Mouse (Mus musculus): ENCODE measurements at regions not wholly inside any gene's neighbourhood (a gene's known extent, or its start where the extent isn't known, plus 50 kb on each side); places are given as distances from the start of the nearest gene placed in this dataset.

GRCm38 (mm10) chr11:52601196-52601595 is 163.2 kb upstream of the Fstl4 start:
- ATAC-seq (ENCODE audit: extremely low read depth, insufficient number of reproducible peaks, low FRiP score, poor library complexity, severe bottlenecking) (no peak), DNase-seq (ENCODE audit: low spot score) (no peak)
- TF ChIP-seq GATA2 (IDR thresholded peaks at IDR 0.05; ENCODE audit: borderline replicate concordance, low read depth, low read length) (no peak), CTCF (IDR thresholded peaks at IDR 0.05; ENCODE audit: low read depth, low read length) (no peak), POLR2AphosphoS5 (IDR thresholded peaks at IDR 0.05; ENCODE audit: insufficient replicate concordance, low read depth, low read length) (no peak), TAL1 (conservative IDR thresholded peaks at IDR 0.05; ENCODE audit: low read depth, low read length) (no peak), GATA1 (IDR thresholded peaks at IDR 0.05; ENCODE audit: borderline replicate concordance, low read length) (no peak)
- no peaks in the 10 kb centered on the region for H3K27me3 ChIP-seq (ENCODE audit: insufficient read depth, low read length)
- no peaks in the 10 kb centered on the region for H3K36me3 ChIP-seq (replicated peaks)
- no peaks in the 10 kb centered on the region for H3K9me3 ChIP-seq (replicated peaks)
- H3K4me1 ChIP-seq (ENCODE audit: insufficient read depth, low read depth, low read length): no peaks in the 10 kb centered on the region
- no peak overlapping the region for H3K4me3 ChIP-seq (ENCODE audit: low read depth, low read length)

GRCm38 (mm10) chr11:52602061-52602561 is 162.3 kb upstream of the Fstl4 start:
- no peaks in the 10 kb centered on the region for H3K9me3 ChIP-seq (replicated peaks)
- DNase-seq (ENCODE audit: low spot score): no peak
- no peak for ATAC-seq (ENCODE audit: extremely low read depth, insufficient number of reproducible peaks, low FRiP score, poor library complexity, severe bottlenecking)
- H3K4me3 ChIP-seq (ENCODE audit: low read depth, low read length): no peak overlapping the region
- no peaks in the 10 kb centered on the region for H3K4me1 ChIP-seq (ENCODE audit: insufficient read depth, low read depth, low read length)
- H3K27me3 ChIP-seq (ENCODE audit: insufficient read depth, low read length): no peaks in the 10 kb centered on the region
- TF ChIP-seq POLR2AphosphoS5 (IDR thresholded peaks at IDR 0.05; ENCODE audit: insufficient replicate concordance, low read depth, low read length) (no peak), GATA2 (IDR thresholded peaks at IDR 0.05; ENCODE audit: borderline replicate concordance, low read depth, low read length) (no peak), CTCF (IDR thresholded peaks at IDR 0.05; ENCODE audit: low read depth, low read length) (no peak), GATA1 (IDR thresholded peaks at IDR 0.05; ENCODE audit: borderline replicate concordance, low read length) (no peak), TAL1 (conservative IDR thresholded peaks at IDR 0.05; ENCODE audit: low read depth, low read length) (no peak)
- H3K36me3 ChIP-seq (replicated peaks): no peaks in the 10 kb centered on the region

- ATAC-seq (ENCODE audit: extremely low read depth, insufficient number of reproducible peaks, low FRiP score, poor library complexity, severe bottlenecking): no peak
- TF ChIP-seq GATA2 (IDR thresholded peaks at IDR 0.05; ENCODE audit: borderline replicate concordance, low read depth, low read length) (no peak), CTCF (IDR thresholded peaks at IDR 0.05; ENCODE audit: low read depth, low read length) (no peak), GATA1 (IDR thresholded peaks at IDR 0.05; ENCODE audit: borderline replicate concordance, low read length) (no peak), TAL1 (conservative IDR thresholded peaks at IDR 0.05; ENCODE audit: low read depth, low read length) (no peak), POLR2AphosphoS5 (IDR thresholded peaks at IDR 0.05; ENCODE audit: insufficient replicate concordance, low read depth, low read length) (no peak)
- H3K27me3 ChIP-seq (ENCODE audit: insufficient read depth, low read length): no peaks in the 10 kb centered on the region
Measured at GRCm38 (mm10) chr11:52602796-52603195, 161.6 kb upstream of the Fstl4 start.

GRCm38 (mm10) chr11:52610681-52611165 is 153.7 kb upstream of the Fstl4 start:
- DNase-seq (ENCODE audit: low spot score): no peak
- no peak for TF ChIP-seq GATA2 (IDR thresholded peaks at IDR 0.05; ENCODE audit: borderline replicate concordance, low read depth, low read length)
- no peak for TF ChIP-seq POLR2AphosphoS5 (IDR thresholded peaks at IDR 0.05; ENCODE audit: insufficient replicate concordance, low read depth, low read length)
- TF ChIP-seq TAL1 (conservative IDR thresholded peaks at IDR 0.05; ENCODE audit: low read depth, low read length): no peak
- no peak for TF ChIP-seq GATA1 (IDR thresholded peaks at IDR 0.05; ENCODE audit: borderline replicate concordance, low read length)
- no peak for TF ChIP-seq CTCF (IDR thresholded peaks at IDR 0.05; ENCODE audit: low read depth, low read length)
- no peaks in the 10 kb centered on the region for H3K4me1 ChIP-seq (ENCODE audit: insufficient read depth, low read depth, low read length)
- H3K27me3 ChIP-seq (ENCODE audit: insufficient read depth, low read length): no peaks in the 10 kb centered on the region
- peaks cover 5% of the 10 kb centered on the region; the same call in 1 of the 2 replicates for H3K9me3 ChIP-seq (replicated peaks)
- H3K4me3 ChIP-seq (ENCODE audit: low read depth, low read length): no peak overlapping the region
- ATAC-seq (ENCODE audit: extremely low read depth, insufficient number of reproducible peaks, low FRiP score, poor library complexity, severe bottlenecking): no peak
- no peaks in the 10 kb centered on the region for H3K36me3 ChIP-seq (replicated peaks)

More at GRCm38 (mm10) chr11:52602796-52603195, 161.6 kb upstream of the Fstl4 start:
- Histone ChIP-seq H3K4me1 (ENCODE audit: insufficient read depth, low read depth, low read length) (no peaks in the 10 kb centered on the region), H3K9me3 (replicated peaks) (no peaks in the 10 kb centered on the region), H3K36me3 (replicated peaks) (no peaks in the 10 kb centered on the region), H3K4me3 (ENCODE audit: low read depth, low read length) (no peak overlapping the region)
- no peak for DNase-seq (ENCODE audit: low spot score)

GRCm38 (mm10) chr11:52615622-52616021 is 148.8 kb upstream of the Fstl4 start:
- Histone ChIP-seq H3K4me1 (ENCODE audit: insufficient read depth, low read depth, low read length) (no peaks in the 10 kb centered on the region), H3K27me3 (ENCODE audit: insufficient read depth, low read length) (no peaks in the 10 kb centered on the region), H3K9me3 (replicated peaks) (peaks cover 5% of the 10 kb centered on the region; the same call in 1 of the 2 replicates), H3K36me3 (replicated peaks) (no peaks in the 10 kb centered on the region), H3K4me3 (ENCODE audit: low read depth, low read length) (no peak overlapping the region)
- ATAC-seq (ENCODE audit: extremely low read depth, insufficient number of reproducible peaks, low FRiP score, poor library complexity, severe bottlenecking) (no peak), DNase-seq (ENCODE audit: low spot score) (no peak)
- TF ChIP-seq TAL1 (conservative IDR thresholded peaks at IDR 0.05; ENCODE audit: low read depth, low read length) (no peak), GATA2 (IDR thresholded peaks at IDR 0.05; ENCODE audit: borderline replicate concordance, low read depth, low read length) (no peak)

- H3K4me1 ChIP-seq (ENCODE audit: insufficient read depth, low read depth, low read length): no peaks in the 10 kb centered on the region
- TF ChIP-seq CTCF (IDR thresholded peaks at IDR 0.05; ENCODE audit: low read depth, low read length): no peak
- DNase-seq (ENCODE audit: low spot score) (no peak), ATAC-seq (ENCODE audit: extremely low read depth, insufficient number of reproducible peaks, low FRiP score, poor library complexity, severe bottlenecking) (no peak)
- no peaks in the 10 kb centered on the region for H3K9me3 ChIP-seq (replicated peaks)
- no peak overlapping the region for H3K4me3 ChIP-seq (ENCODE audit: low read depth, low read length)
- peaks cover 2% of the 10 kb centered on the region for H3K27me3 ChIP-seq (ENCODE audit: insufficient read depth, low read length)
- H3K36me3 ChIP-seq (replicated peaks): no peaks in the 10 kb centered on the region
Measured at GRCm38 (mm10) chr11:52618646-52619045, 145.8 kb upstream of the Fstl4 start.

DNA sequence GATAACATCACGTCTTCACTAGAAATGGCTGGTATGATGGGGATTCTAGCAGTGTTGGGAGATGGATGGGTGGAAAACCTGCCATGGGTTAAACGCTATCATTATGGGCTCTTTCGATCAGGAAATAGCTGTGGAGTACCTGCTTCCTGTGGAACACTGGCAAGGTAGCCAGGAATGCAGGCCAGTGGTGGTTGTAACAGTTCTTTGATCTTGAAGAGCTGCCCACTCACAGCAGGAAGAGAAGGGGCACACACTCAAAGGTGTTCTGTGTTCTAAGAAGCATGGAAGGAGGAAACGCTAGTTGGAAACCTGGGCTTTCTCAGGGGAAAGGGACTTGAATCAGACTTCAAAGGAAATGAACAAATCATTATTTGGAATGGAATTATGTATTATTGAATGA is 141.6 kb upstream of the Fstl4 start:
- DNase-seq (ENCODE audit: low spot score): no peak
- H3K27me3 ChIP-seq (ENCODE audit: insufficient read depth, low read length): peaks cover 2% of the 10 kb centered on the region
- TF ChIP-seq POLR2AphosphoS5 (IDR thresholded peaks at IDR 0.05; ENCODE audit: insufficient replicate concordance, low read depth, low read length) (no peak), GATA1 (IDR thresholded peaks at IDR 0.05; ENCODE audit: borderline replicate concordance, low read length) (no peak), TAL1 (conservative IDR thresholded peaks at IDR 0.05; ENCODE audit: low read depth, low read length) (no peak), CTCF (IDR thresholded peaks at IDR 0.05; ENCODE audit: low read depth, low read length) (no peak), GATA2 (IDR thresholded peaks at IDR 0.05; ENCODE audit: borderline replicate concordance, low read depth, low read length) (no peak)
- no peaks in the 10 kb centered on the region for H3K9me3 ChIP-seq (replicated peaks)
- no peaks in the 10 kb centered on the region for H3K4me1 ChIP-seq (ENCODE audit: insufficient read depth, low read depth, low read length)
- no peak overlapping the region for H3K4me3 ChIP-seq (ENCODE audit: low read depth, low read length)
- no peak for ATAC-seq (ENCODE audit: extremely low read depth, insufficient number of reproducible peaks, low FRiP score, poor library complexity, severe bottlenecking)
- no peaks in the 10 kb centered on the region for H3K36me3 ChIP-seq (replicated peaks)

Measured in G1E (cell line).